Mouse (Mus musculus) spleen, postnatal 4 days (tissue): ENCODE results near the gene Cntrl.

Experiments used
- DNase-seq, 2 experiments: peaks; one replicate each; pipeline ENCODE4 v3.0.0; 2022; ENCODE audit warnings: low spot score in 2 of 2

The Cntrl gene

DNA sequence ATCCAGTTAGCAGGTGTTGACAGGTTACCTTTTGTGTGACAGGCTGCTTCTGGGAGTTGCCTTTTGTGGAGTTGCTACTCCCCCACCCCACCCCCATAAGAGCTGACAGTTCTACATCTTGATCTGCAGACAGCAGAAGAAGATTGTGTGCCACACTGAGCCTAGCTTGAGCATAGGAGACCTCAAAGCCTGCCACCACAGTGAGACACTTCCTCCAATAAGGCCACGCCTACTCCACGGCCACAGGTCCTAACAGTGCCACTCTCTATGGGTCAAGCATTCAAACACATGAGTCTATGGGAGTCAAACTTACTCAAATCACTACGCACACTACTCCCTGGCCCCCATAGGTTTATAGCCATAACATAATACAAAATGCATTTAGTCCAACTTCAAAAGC lies 109.4 kb downstream of the Cntrl start:
- DNase-seq = no peak

GRCm38 (mm10) chr2:35222822-35223391 lies 113.6 kb downstream of the Cntrl start:
- DNase-seq = no peak

GRCm38 (mm10) chr2:35224285-35224684 lies 115.0 kb downstream of the Cntrl start:
- no peak for DNase-seq

DNA sequence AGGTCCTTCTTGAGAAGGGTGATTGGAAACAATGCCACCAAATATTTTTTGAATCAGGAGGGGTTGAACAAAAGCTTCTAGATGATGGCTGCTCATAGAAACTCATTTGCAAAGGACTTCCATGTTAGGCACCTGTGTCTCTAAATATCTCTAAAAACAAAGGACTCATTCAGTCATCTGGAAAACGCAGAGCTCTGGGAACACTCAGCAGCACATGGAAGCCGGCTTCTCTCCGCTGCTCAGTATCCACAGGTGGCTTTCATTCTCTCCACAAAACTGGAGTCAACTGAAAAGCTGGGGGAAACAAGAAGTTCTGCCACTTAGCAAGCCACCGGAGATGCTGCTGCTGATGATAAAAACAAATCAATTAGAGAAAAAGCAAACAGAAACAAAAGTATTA lies 118.9 kb downstream of the Cntrl start:
- DNase-seq = no peak
